Mouse (Mus musculus) kidney, embryonic 15.5 days (tissue): ENCODE data around the gene Capn3. TPM values are rescaled to one million over a fixed set of nuclear protein-coding genes. Genes with fewer than 3 reads are reported as not detected.

Experiments
- ATAC-seq: fragments of 200-750 bp; cut with Nextera tagmentation; replicated peaks from 2 replicates; pipeline ENCODE4 v1.8.0; 2017; ENCODE audit warnings: moderate TSS enrichment; ENCODE audit not compliant: low FRiP score
- H3K27ac ChIP-seq: fragments of 300-500 bp; sonication (generic); 2 replicates; pipeline ENCODE4 v1.5.1; 2015; ENCODE audit warnings: mild to moderate bottlenecking, inconsistent platforms
- H3K27me3 ChIP-seq: fragments of 300-500 bp; sonication (generic); 2 replicates; pipeline ENCODE4 v1.6.1; 2015; ENCODE audit warnings: inconsistent platforms
- H3K36me3 ChIP-seq: fragments of 300-500 bp; sonication (generic); 2 replicates; pipeline ENCODE4 v1.6.1; 2015; ENCODE audit warnings: inconsistent platforms
- H3K4me1 ChIP-seq: fragments of 300-500 bp; sonication (generic); 2 replicates; pipeline ENCODE4 v1.6.1; 2015; ENCODE audit warnings: inconsistent platforms
- H3K4me2 ChIP-seq: fragments of 300-500 bp; sonication (generic); 2 replicates; pipeline ENCODE4 v1.6.1; 2015; ENCODE audit warnings: moderate library complexity, mild to moderate bottlenecking, inconsistent platforms
- H3K4me3 ChIP-seq: fragments of 300-500 bp; sonication (generic); replicated peaks from 2 replicates; pipeline ENCODE4 v1.5.1; 2015; ENCODE audit warnings: mild to moderate bottlenecking, inconsistent platforms
- H3K9ac ChIP-seq: fragments of 300-500 bp; sonication (generic); 2 replicates; pipeline ENCODE4 v1.6.1; 2015; ENCODE audit warnings: mild to moderate bottlenecking, inconsistent platforms
- H3K9me3 ChIP-seq: fragments of 300-500 bp; sonication (generic); replicated peaks from 2 replicates; pipeline ENCODE4 v1.6.1; 2016; ENCODE audit warnings: inconsistent platforms
- WGBS: fragments of 180-500 bp; shearing (Covaris S2); methylation state at CpG from one replicate; pipeline ENCODE4 v1.1.7; 2015; ENCODE audit warnings: mixed read lengths; 5-methylcytosine and 5-hydroxymethylcytosine counted together
- polyA plus RNA-seq: library from polyadenylated mRNA; unstranded; fragments of >200 nt; fragmentation: Nextera tagmentation; extraction: Ambion mirVana; gene quantifications from 2 replicates; pipeline ENCODE4 v1.2.1, GENCODE M21; 2015

Capn3 gene
- polyA plus RNA-seq, 1 experiment from 2014 or later = 1.8 TPM

DNA sequence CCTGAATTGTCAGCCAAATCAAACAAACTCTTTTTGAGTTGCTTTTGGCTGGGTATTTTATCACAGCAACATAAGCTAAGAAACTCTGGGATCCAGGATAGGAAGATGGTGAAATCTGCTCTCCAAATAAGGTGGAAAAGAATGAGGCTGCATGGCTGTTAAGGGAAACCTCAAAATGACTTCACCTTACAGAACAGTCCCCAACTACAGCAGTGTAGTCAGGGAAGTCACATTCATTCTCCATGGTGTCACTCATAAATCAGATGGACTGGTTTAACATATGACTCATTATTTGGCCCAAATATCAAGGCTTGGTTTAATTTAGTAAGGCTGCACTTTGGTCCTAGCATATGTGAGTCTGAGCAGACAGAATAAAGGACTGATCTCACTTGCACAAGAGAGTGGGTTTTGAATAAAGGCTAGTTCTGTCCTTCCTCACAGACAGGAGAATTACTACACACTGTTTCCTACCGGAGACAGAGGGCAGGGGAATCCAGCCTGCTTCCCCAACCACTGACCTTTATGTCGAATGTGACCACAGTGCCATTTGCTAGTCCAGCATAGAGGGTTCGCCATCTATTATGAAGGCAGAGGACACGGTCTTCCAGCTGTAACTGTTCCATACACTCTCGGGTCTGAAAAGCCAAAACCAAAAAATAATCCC, 62.9 kb downstream of the Capn3 start:
- no peaks in the 10 kb centered on the region for H3K27me3 ChIP-seq
- no peak overlapping the region for H3K4me3 ChIP-seq
- 87% methylated on average over 5 of the region's 5 CpGs for WGBS
- peaks cover 98% of the 10 kb centered on the region for H3K36me3 ChIP-seq
- no peak overlapping the region for H3K4me2 ChIP-seq
- no peak overlapping the region for H3K9ac ChIP-seq
- no peak overlapping the region for H3K27ac ChIP-seq
- no peaks in the 10 kb centered on the region for H3K4me1 ChIP-seq
- ATAC-seq = no peak
- no peaks in the 10 kb centered on the region for H3K9me3 ChIP-seq

DNA sequence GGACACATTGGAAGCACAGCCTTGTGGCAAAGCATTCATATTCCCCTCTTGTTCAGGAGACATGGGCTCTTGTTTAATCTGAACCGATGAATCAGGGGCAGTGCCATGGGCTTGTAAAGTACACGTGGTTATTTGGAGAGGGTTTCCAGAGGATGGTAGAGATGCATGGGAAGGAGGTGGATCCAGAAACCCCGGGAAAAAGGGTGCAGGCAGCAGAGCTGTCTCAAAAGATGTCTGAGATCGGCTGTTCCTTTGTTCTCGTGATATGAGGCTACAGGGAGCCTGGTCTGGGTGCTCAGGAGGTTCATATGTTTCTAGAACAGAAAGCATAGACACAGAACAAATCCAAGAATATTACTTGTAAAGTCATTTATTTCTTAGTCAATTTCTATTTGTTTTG, 71.0 kb downstream of the Capn3 start:
- Histone ChIP-seq H3K4me2 (no peak overlapping the region), H3K4me3 (no peak overlapping the region), H3K4me1 (no peaks in the 10 kb centered on the region), H3K27me3 (no peaks in the 10 kb centered on the region), H3K27ac (no peak overlapping the region), H3K9me3 (no peaks in the 10 kb centered on the region), H3K36me3 (peaks cover 100% of the 10 kb centered on the region), H3K9ac (no peak overlapping the region)
- no peak for ATAC-seq
- WGBS = 88% methylated on average over 5 of the region's 5 CpGs

DNA sequence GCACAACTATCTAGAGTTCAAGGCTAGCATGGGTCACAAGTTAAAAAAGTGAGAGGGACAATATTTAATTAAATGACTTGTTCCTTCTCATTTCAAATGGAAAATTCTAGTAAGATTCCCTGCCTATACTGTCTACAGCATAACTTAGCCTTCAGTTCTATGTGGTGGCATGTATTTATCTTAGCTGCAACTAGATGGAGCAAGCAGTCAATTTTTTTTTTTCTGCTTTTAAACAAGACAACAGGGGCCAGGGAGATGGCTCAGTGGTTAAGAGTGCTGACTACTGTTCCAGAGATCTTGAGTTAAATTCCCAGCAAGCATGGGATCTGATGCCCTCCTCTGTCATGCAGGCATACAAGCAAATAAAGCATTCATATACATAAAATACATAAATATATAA, 73.7 kb downstream of the Capn3 start:
- Histone ChIP-seq H3K4me2 (no peak overlapping the region), H3K9ac (no peak overlapping the region), H3K27me3 (no peaks in the 10 kb centered on the region), H3K27ac (no peak overlapping the region), H3K4me3 (no peak overlapping the region), H3K9me3 (no peaks in the 10 kb centered on the region), H3K4me1 (no peaks in the 10 kb centered on the region), H3K36me3 (peaks cover 98% of the 10 kb centered on the region)
- no peak for ATAC-seq

DNA sequence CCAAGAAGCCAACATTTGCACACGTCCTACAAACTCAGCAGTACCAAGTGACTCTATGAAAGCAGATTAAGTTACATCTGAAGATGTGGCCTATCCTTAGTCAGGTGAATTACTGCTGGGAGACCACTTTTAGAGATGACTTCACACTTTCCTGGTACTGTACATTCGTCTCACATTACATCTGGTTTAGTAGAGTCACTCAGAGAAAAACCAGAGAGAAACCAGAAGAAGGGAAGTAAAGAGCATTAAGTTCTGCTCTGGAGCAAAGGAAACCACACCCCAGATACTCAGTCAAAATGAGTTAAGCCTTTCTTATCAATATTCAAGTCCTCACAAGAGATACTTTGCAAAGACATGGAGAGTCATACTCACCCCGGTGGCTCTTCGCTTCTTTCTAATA, 75.4 kb downstream of the Capn3 start:
- no peaks in the 10 kb centered on the region for H3K9me3 ChIP-seq
- H3K4me1 ChIP-seq = no peaks in the 10 kb centered on the region
- no peaks in the 10 kb centered on the region for H3K27me3 ChIP-seq
- no peak overlapping the region for H3K27ac ChIP-seq
- H3K4me3 ChIP-seq = no peak overlapping the region
- 85% methylated on average over 4 of the region's 4 CpGs for WGBS
- no peak overlapping the region for H3K4me2 ChIP-seq
- H3K36me3 ChIP-seq = peaks cover 92% of the 10 kb centered on the region
- no peak for ATAC-seq
- H3K9ac ChIP-seq = no peak overlapping the region

DNA sequence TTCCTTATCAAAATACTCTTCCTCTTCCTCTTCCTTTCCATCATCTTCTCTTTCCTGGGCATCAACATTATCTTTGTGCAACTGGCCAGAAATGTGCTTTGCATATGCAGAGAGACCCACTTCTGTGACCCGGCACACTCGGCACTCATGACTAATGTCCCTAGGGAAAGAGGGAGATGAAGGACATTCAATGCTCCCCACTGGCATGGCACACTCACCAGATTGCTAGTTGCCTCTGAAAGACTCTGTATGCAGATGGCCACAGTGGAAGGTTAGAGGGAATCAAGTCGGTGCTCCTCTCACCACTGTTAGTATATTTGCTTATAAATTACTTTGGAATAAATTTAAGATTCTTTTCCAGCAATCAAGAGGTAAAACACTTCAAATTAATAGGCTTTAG, 83.5 kb downstream of the Capn3 start:
- peaks cover 30% of the 10 kb centered on the region for H3K36me3 ChIP-seq
- 0 out of 2 replicates have a peak overlapping the region, but pooled peaks have one; percentile 0 for H3K4me3 ChIP-seq
- H3K4me1 ChIP-seq = peaks cover 10% of the 10 kb centered on the region
- no peak overlapping the region for H3K4me2 ChIP-seq
- no peaks in the 10 kb centered on the region for H3K9me3 ChIP-seq
- no peak for ATAC-seq
- H3K27ac ChIP-seq = peak overlapping the region; percentile 75
- no peaks in the 10 kb centered on the region for H3K27me3 ChIP-seq
- WGBS = 81% methylated on average over 3 of the region's 3 CpGs
- H3K9ac ChIP-seq = no peak overlapping the region

DNA sequence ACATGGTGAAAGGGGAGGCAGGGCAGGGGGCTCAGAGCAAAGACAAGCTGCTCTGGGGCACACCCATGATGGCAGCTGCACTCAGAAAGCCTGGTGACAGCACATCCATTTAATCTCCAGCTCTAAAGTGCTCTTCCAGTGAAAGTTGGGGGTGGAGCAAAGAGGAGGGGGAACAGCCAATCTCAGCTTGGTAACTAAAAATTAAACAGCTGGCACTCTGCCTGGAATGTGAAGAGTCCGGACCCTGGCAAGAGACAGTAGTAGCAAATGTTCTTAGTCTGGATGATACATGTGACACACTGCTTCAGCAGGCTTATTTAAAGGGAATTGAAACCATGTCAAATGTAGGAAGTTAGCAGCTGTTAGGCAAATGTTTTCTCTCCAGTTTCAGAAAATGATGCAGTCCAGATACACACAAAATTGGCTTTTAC, 84.0 kb downstream of the Capn3 start:
- H3K27ac ChIP-seq = peak overlapping the region; percentile 75
- H3K4me1 ChIP-seq = peaks cover 10% of the 10 kb centered on the region
- H3K4me3 ChIP-seq = 0 out of 2 replicates have a peak overlapping the region, but pooled peaks have one; percentile 0
- ATAC-seq = peak; percentile 85
- H3K9ac ChIP-seq = no peak overlapping the region
- H3K36me3 ChIP-seq = peaks cover 30% of the 10 kb centered on the region
- 19% methylated on average over 1 of the region's 1 CpGs for WGBS
- H3K4me2 ChIP-seq = no peak overlapping the region
- H3K9me3 ChIP-seq = no peaks in the 10 kb centered on the region
- no peaks in the 10 kb centered on the region for H3K27me3 ChIP-seq

DNA sequence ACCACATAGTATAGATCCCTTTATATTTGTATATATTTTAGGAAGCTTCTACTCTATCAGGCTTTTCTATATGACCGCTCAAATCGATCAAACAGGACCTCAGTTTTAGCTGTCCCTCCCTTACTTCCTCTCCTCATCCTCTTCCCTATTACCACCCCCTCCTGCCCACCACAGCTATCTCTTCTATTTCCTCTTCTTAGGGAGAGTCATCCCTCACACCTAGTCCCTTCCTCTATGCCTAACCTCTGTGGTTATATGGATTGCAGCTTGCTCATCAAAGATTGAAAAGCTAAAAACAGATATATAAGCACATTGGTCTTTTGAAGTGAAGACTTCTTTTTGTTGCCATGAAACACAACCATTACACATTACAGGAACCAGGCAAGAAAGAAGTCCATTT, 88.9 kb downstream of the Capn3 start:
- no peak overlapping the region for H3K9ac ChIP-seq
- no peaks in the 10 kb centered on the region for H3K27me3 ChIP-seq
- peaks cover 43% of the 10 kb centered on the region for H3K36me3 ChIP-seq
- no peak overlapping the region for H3K4me3 ChIP-seq
- no peak overlapping the region for H3K4me2 ChIP-seq
- no peak for ATAC-seq
- peaks cover 4% of the 10 kb centered on the region for H3K4me1 ChIP-seq
- no peak overlapping the region for H3K27ac ChIP-seq
- H3K9me3 ChIP-seq = no peaks in the 10 kb centered on the region
- WGBS = 100% methylated on average over 2 of the region's 2 CpGs

Other genes starting within 250 kb of the Capn3 start
- gene Pla2g4e, start 210.7 kb upstream of the Capn3 start, polyA plus RNA-seq = 0.05 and 0.10 TPM in 2 replicates
- 0.05 and 0.12 TPM in 2 replicates for gene Pla2g4d, start 166.8 kb upstream of the Capn3 start, polyA plus RNA-seq
- gene Pla2g4f, start 141.9 kb upstream of the Capn3 start, polyA plus RNA-seq = 0.28 TPM in 1 of 2 replicates, not detected in the other
- 17.5 and 19.7 TPM in 2 replicates for gene Vps39, start 102.9 kb upstream of the Capn3 start, polyA plus RNA-seq
- 10.7 and 10.8 TPM in 2 replicates for gene Ganc, start 52.1 kb upstream of the Capn3 start, polyA plus RNA-seq
- 9.4 and 10.8 TPM in 2 replicates for gene Tmem87a, start 51.9 kb upstream of the Capn3 start, polyA plus RNA-seq
- 45.3 and 53.7 TPM in 2 replicates for gene Zfp106, start 107.8 kb downstream of the Capn3 start, polyA plus RNA-seq
- gene Snap23, start 111.7 kb downstream of the Capn3 start, polyA plus RNA-seq = 56.3 and 56.9 TPM in 2 replicates
- 24.4 and 25.9 TPM in 2 replicates for gene Haus2, start 153.4 kb downstream of the Capn3 start, polyA plus RNA-seq
- gene Lrrc57, start 153.5 kb downstream of the Capn3 start, polyA plus RNA-seq = 22.3 and 22.5 TPM in 2 replicates
- 4.1 and 5.2 TPM in 2 replicates for gene Stard9, start 173.1 kb downstream of the Capn3 start, polyA plus RNA-seq